Mouse (Mus musculus) hindbrain, postnatal 0 days (tissue): ENCODE data around the gene Gm29776. TPM values are rescaled to one million over a fixed set of nuclear protein-coding genes. Genes with fewer than 3 reads are reported as not detected.
A peak's percentile ranks its signal among the peaks of the same experiment; 100 is the strongest.

ENCODE experiments used
- ATAC-seq: fragments of 200-750 bp; cut with Nextera tagmentation; 2 replicates; pipeline ENCODE4 v1.8.0; 2017; ENCODE audit warnings: mild to moderate bottlenecking, moderate TSS enrichment, moderate library complexity
- DNase-seq: peaks from one replicate; pipeline ENCODE4 v3.0.0-alpha.2; 2015; ENCODE audit warnings: low spot score
- H3K27ac ChIP-seq: fragments of 300-500 bp; sonication (generic); 2 replicates; pipeline ENCODE4 v1.5.1; 2014; ENCODE audit warnings: mild to moderate bottlenecking
- H3K27me3 ChIP-seq: fragments of 300-500 bp; sonication (generic); 2 replicates; pipeline ENCODE4 v1.6.1; 2014; ENCODE audit warnings: low read length, mixed read lengths; ENCODE audit not compliant: insufficient read depth
- H3K36me3 ChIP-seq: fragments of 300-500 bp; sonication (generic); 2 replicates; pipeline ENCODE4 v1.6.1; 2014; ENCODE audit warnings: low read length, mixed read lengths; ENCODE audit not compliant: insufficient read depth
- H3K4me1 ChIP-seq: fragments of 300-500 bp; sonication (generic); 2 replicates; pipeline ENCODE4 v1.6.1; 2014; ENCODE audit warnings: antibody characterized with exemption, low read length, mixed read lengths; ENCODE audit not compliant: insufficient read depth
- H3K4me2 ChIP-seq: fragments of 300-500 bp; sonication (generic); 2 replicates; pipeline ENCODE4 v1.6.1; 2014; ENCODE audit warnings: low read depth, mild to moderate bottlenecking, low read length, moderate library complexity, mixed read lengths
- H3K4me3 ChIP-seq: fragments of 300-500 bp; sonication (generic); 2 replicates; pipeline ENCODE4 v1.5.1; 2014; ENCODE audit warnings: low read length
- H3K9ac ChIP-seq: fragments of 300-500 bp; sonication (generic); replicated peaks from 2 replicates; pipeline ENCODE4 v1.6.1; 2014; ENCODE audit warnings: mild to moderate bottlenecking, low read length, moderate library complexity, mixed read lengths
- H3K9me3 ChIP-seq: fragments of 300-500 bp; sonication (generic); 2 replicates; pipeline ENCODE4 v1.6.1; 2016; ENCODE audit warnings: low read length, mixed read lengths
- CTCF ChIP-seq: IDR thresholded peaks from 2 replicates; pipeline ENCODE4 v1.5.1; 2016; ENCODE audit warnings: antibody characterized with exemption, control low read depth, low read depth
- WGBS: fragments of 180-500 bp; shearing (Covaris S2); extraction: QIAGEN DNeasy Blood & Tissue Kit; methylation state at CpG from one replicate; pipeline ENCODE4 v1.1.7; 2014; 5-methylcytosine and 5-hydroxymethylcytosine counted together
- polyA plus RNA-seq: library from polyadenylated mRNA; unstranded; fragments of >200 nt; fragmentation: Nextera tagmentation; extraction: Ambion mirVana; gene quantifications from 2 replicates; pipeline ENCODE4 v1.2.1, GENCODE M21; 2015
- total RNA-seq: library from RNA; depleted of rRNA; stranded (reverse); fragments of >200 nt; gene quantifications from 2 replicates; pipeline ENCODE4 v1.2.3, GENCODE M21; 2014

The Gm29776 gene
- total and polyA plus RNA-seq, 2 experiments from 2014 or later, result 0.28 to 0.31 TPM

GRCm38 (mm10) chr14:54727565-54727964 is 28.9 kb upstream of the Gm29776 start:
- Histone ChIP-seq H3K36me3 (0 out of 2 replicates have a peak, but pooled peaks cover 8% of the 10 kb centered on the region), H3K4me1 (no peaks in the 10 kb centered on the region), H3K4me3 (no peak overlapping the region), H3K27ac (no peak overlapping the region), H3K4me2 (no peak overlapping the region), H3K9me3 (no peaks in the 10 kb centered on the region), H3K27me3 (no peaks in the 10 kb centered on the region), H3K9ac (no peak overlapping the region)
- no peak for TF ChIP-seq CTCF
- 82% methylated on average over 5 of the region's 5 CpGs for WGBS
- DNase-seq, result no peak
- no peak for ATAC-seq

GRCm38 (mm10) chr14:54724049-54724448 is 25.4 kb upstream of the Gm29776 start:
- Histone ChIP-seq H3K9ac (no peak overlapping the region), H3K4me2 (no peak overlapping the region), H3K4me3 (no peak overlapping the region), H3K9me3 (no peaks in the 10 kb centered on the region), H3K36me3 (0 out of 2 replicates have a peak, but pooled peaks cover 8% of the 10 kb centered on the region), H3K27me3 (no peaks in the 10 kb centered on the region), H3K4me1 (no peaks in the 10 kb centered on the region), H3K27ac (no peak overlapping the region)
- DNase-seq (no peak), ATAC-seq (no peak)
- TF ChIP-seq CTCF, result no peak
- 83% methylated on average over 6 of the region's 6 CpGs for WGBS

GRCm38 (mm10) chr14:54721711-54722110 is 23.1 kb upstream of the Gm29776 start:
- H3K4me2 ChIP-seq, result no peak overlapping the region
- no peaks in the 10 kb centered on the region for H3K9me3 ChIP-seq
- no peak for DNase-seq
- H3K27ac ChIP-seq, result no peak overlapping the region
- H3K4me1 ChIP-seq, result no peaks in the 10 kb centered on the region
- no peak for TF ChIP-seq CTCF
- no peak overlapping the region for H3K4me3 ChIP-seq
- no peak overlapping the region for H3K9ac ChIP-seq
- no peak for ATAC-seq
- 70% methylated on average over 10 of the region's 10 CpGs for WGBS
- no peaks in the 10 kb centered on the region for H3K27me3 ChIP-seq
- H3K36me3 ChIP-seq, result 0 out of 2 replicates have a peak, but pooled peaks cover 8% of the 10 kb centered on the region

GRCm38 (mm10) chr14:54720654-54721350 is 22.2 kb upstream of the Gm29776 start:
- H3K4me2 ChIP-seq, result no peak overlapping the region
- WGBS, result 86% methylated on average over 7 of the region's 7 CpGs
- H3K27me3 ChIP-seq, result no peaks in the 10 kb centered on the region
- DNase-seq, result peak; percentile 18
- ATAC-seq, result no peak
- no peak for TF ChIP-seq CTCF
- H3K27ac ChIP-seq, result no peak overlapping the region
- H3K9me3 ChIP-seq, result no peaks in the 10 kb centered on the region
- H3K9ac ChIP-seq, result no peak overlapping the region
- no peaks in the 10 kb centered on the region for H3K4me1 ChIP-seq
- H3K36me3 ChIP-seq, result 0 out of 2 replicates have a peak, but pooled peaks cover 8% of the 10 kb centered on the region
- H3K4me3 ChIP-seq, result no peak overlapping the region

GRCm38 (mm10) chr14:54720041-54720440 is 21.4 kb upstream of the Gm29776 start:
- 93% methylated on average over 11 of the region's 11 CpGs for WGBS
- Histone ChIP-seq H3K36me3 (0 out of 2 replicates have a peak, but pooled peaks cover 8% of the 10 kb centered on the region), H3K9ac (no peak overlapping the region), H3K27ac (no peak overlapping the region), H3K4me3 (no peak overlapping the region), H3K9me3 (no peaks in the 10 kb centered on the region), H3K4me1 (no peaks in the 10 kb centered on the region), H3K27me3 (no peaks in the 10 kb centered on the region), H3K4me2 (no peak overlapping the region)
- ATAC-seq, result no peak
- no peak for DNase-seq
- TF ChIP-seq CTCF, result no peak

- TF ChIP-seq CTCF, result no peak
Measured at GRCm38 (mm10) chr14:54715402-54715801, 16.8 kb upstream of the Gm29776 start.

GRCm38 (mm10) chr14:54714617-54715081 is 16.0 kb upstream of the Gm29776 start:
- peak; percentile 37 for DNase-seq
- Histone ChIP-seq H3K4me2 (peak overlapping the region; percentile 74), H3K9ac (peak overlapping the region; percentile 43; the same call in 1 of the 2 replicates), H3K9me3 (no peaks in the 10 kb centered on the region), H3K4me1 (no peaks in the 10 kb centered on the region), H3K4me3 (peak overlapping the region; percentile 37), H3K36me3 (no peaks in the 10 kb centered on the region), H3K27me3 (no peaks in the 10 kb centered on the region), H3K27ac (peak overlapping the region; percentile 73; the same call in 1 of the 2 replicates)
- 2% methylated on average over 15 of the region's 15 CpGs for WGBS
- ATAC-seq, result peak; percentile 63
- TF ChIP-seq CTCF, result no peak; the same call in 1 of the 2 replicates

More at GRCm38 (mm10) chr14:54715402-54715801, 16.8 kb upstream of the Gm29776 start:
- H3K4me1 ChIP-seq, result no peaks in the 10 kb centered on the region
- no peaks in the 10 kb centered on the region for H3K36me3 ChIP-seq
- H3K9me3 ChIP-seq, result no peaks in the 10 kb centered on the region
- WGBS, result 57% methylated on average over 1 of the region's 1 CpGs
- no peak overlapping the region for H3K4me3 ChIP-seq
- H3K27ac ChIP-seq, result no peak overlapping the region; the same call in 1 of the 2 replicates
- H3K4me2 ChIP-seq, result no peak overlapping the region
- DNase-seq, result no peak
- ATAC-seq, result no peak
- no peaks in the 10 kb centered on the region for H3K27me3 ChIP-seq
- H3K9ac ChIP-seq, result no peak overlapping the region
